Mouse (Mus musculus): Measurements from ENCODE around the gene Angel2.

GRCm38 (mm10) chr1:190901082-190901481 lies 23.8 kb upstream of the Angel2 start:
- TF ChIP-seq CTCF (IDR thresholded peaks at IDR 0.05; ENCODE audit: low read depth) (no peak), EP300 (IDR thresholded peaks at IDR 0.05; ENCODE audit: low read depth) (no peak)
